Mouse (Mus musculus) CH12.LX (cell line): ENCODE measurements at regions not wholly inside any gene's neighbourhood (a gene's known extent, or its start where the extent isn't known, plus 50 kb on each side); places are given as distances from the start of the nearest gene placed in this dataset.

Experiments used
- DNase-seq: peaks from one replicate; pipeline ENCODE4 v3.0.0-alpha.2; 2013; ENCODE audit errors: extremely low read depth
- H3K27ac ChIP-seq: 2 replicates; pipeline ENCODE4 v1.5.1; 2012; ENCODE audit warnings: low read depth, mild to moderate bottlenecking, control low read depth, moderate library complexity; ENCODE audit not compliant: insufficient read depth
- H3K27me3 ChIP-seq: replicated peaks from 2 replicates; pipeline ENCODE3; 2012; ENCODE audit warnings: inconsistent platforms
- H3K36me3 ChIP-seq, 2 experiments: replicated peaks in 1 of 2; 2 replicates each; pipeline versions ENCODE3 to v1.6.1; 2012; ENCODE audit warnings: inconsistent platforms in 1 of 2, low read length in 1 of 2, mild to moderate bottlenecking in 1 of 2, mixed read lengths in 1 of 2, moderate library complexity in 1 of 2; ENCODE audit not compliant: control insufficient read depth in 1 of 2, insufficient read depth in 1 of 2
- H3K4me1 ChIP-seq, 2 experiments: 2 replicates each; pipeline ENCODE4 v1.6.1; 2012; ENCODE audit warnings: inconsistent platforms in 1 of 2, moderate library complexity in 1 of 2; ENCODE audit not compliant: insufficient read depth in 2 of 2, control insufficient read depth in 1 of 2
- H3K4me2 ChIP-seq: 2 replicates; pipeline ENCODE4 v1.6.1; 2012; ENCODE audit warnings: low read depth, mild to moderate bottlenecking, control low read depth; ENCODE audit not compliant: poor library complexity, insufficient read depth, severe bottlenecking
- H3K4me3 ChIP-seq, 3 experiments: fragments of 150-350 bp in 1 of 3; sonication (generic) in 1 of 3; replicated peaks in 1 of 3; 2 replicates each; pipeline versions ENCODE3 to v1.5.1; 2011 to 2012; ENCODE audit warnings: low read depth in 2 of 3, low read length in 2 of 3, mild to moderate bottlenecking in 2 of 3, moderate library complexity in 2 of 3, control low read depth in 1 of 3, improper control_type of control experiment in 1 of 3, inconsistent platforms in 1 of 3, mixed read lengths in 1 of 3; ENCODE audit not compliant: poor library complexity in 1 of 3
- H3K79me2 ChIP-seq: replicated peaks from 2 replicates; pipeline ENCODE4 v1.6.1; 2012; ENCODE audit warnings: mild to moderate bottlenecking, moderate library complexity; ENCODE audit not compliant: control insufficient read depth, poor library complexity, insufficient read depth, severe bottlenecking; ENCODE audit errors: extremely low read depth
- H3K9ac ChIP-seq: 2 replicates; pipeline ENCODE4 v1.6.1; 2012; ENCODE audit warnings: low read depth, mild to moderate bottlenecking, control low read depth, moderate library complexity; ENCODE audit not compliant: insufficient read depth
- H3K9me3 ChIP-seq: replicated peaks from 2 replicates; pipeline ENCODE3; 2012; ENCODE audit warnings: low read length, inconsistent platforms, mixed read lengths
- CHD1 ChIP-seq: IDR thresholded peaks from 2 replicates; pipeline ENCODE4 v1.6.1; 2012; ENCODE audit warnings: low read depth, low read length, improper control_type of control experiment, inconsistent platforms
- CTCF ChIP-seq, 2 experiments: IDR thresholded peaks in 1 of 2; conservative IDR thresholded peaks in 1 of 2; 2 replicates each; pipeline ENCODE4 v1.5.1; 2011 to 2012; ENCODE audit warnings: low read depth in 2 of 2, low read length in 2 of 2, improper control_type of control experiment in 1 of 2, inconsistent platforms in 1 of 2, mild to moderate bottlenecking in 1 of 2, moderate library complexity in 1 of 2
- ELF1 ChIP-seq: IDR thresholded peaks from 2 replicates; pipeline ENCODE4 v1.6.1; 2014; ENCODE audit warnings: low read depth, mild to moderate bottlenecking, inconsistent platforms, low read length, improper control_type of control experiment
- JUN ChIP-seq: IDR thresholded peaks from 2 replicates; pipeline ENCODE4 v1.6.1; 2011; ENCODE audit warnings: low read depth, mild to moderate bottlenecking, low read length, improper control_type of control experiment, moderate library complexity; ENCODE audit not compliant: insufficient read depth
- MAZ ChIP-seq: IDR thresholded peaks from 2 replicates; pipeline ENCODE4 v1.6.1; 2012; ENCODE audit warnings: low read depth, mild to moderate bottlenecking, inconsistent platforms, low read length, improper control_type of control experiment, moderate library complexity
- MYC ChIP-seq: IDR thresholded peaks from 2 replicates; pipeline ENCODE4 v1.6.1; 2011; ENCODE audit warnings: low read depth, mild to moderate bottlenecking, improper control_type of control experiment, low read length
- ZMIZ1 ChIP-seq: IDR thresholded peaks from 2 replicates; pipeline ENCODE4 v1.6.1; 2012; ENCODE audit warnings: low read depth, mild to moderate bottlenecking, inconsistent platforms, low read length, improper control_type of control experiment
- ZNF384 ChIP-seq: IDR thresholded peaks from 2 replicates; pipeline ENCODE4 v1.6.1; 2012; ENCODE audit warnings: low read depth, low read length, improper control_type of control experiment, inconsistent platforms
- dilution Hi-C: fragments of 300-500 bp; cut with MboI; formaldehyde crosslinking; loops from 2 replicates; pipeline ENCODE4 v1.14.3; 2020; ENCODE audit warnings: low sequenced_read_pairs; ENCODE audit not compliant: extremely low pct_unique_long_range_greater_than_20kb, extremely low pct_ligation_motif_present
- in situ Hi-C: fragments of 300-500 bp; cut with MboI; formaldehyde crosslinking; loops from 3 replicates; pipeline ENCODE4 v1.14.3; 2019; ENCODE audit warnings: low sequenced_read_pairs, low pct_ligation_motif_present, low pct_unique_long_range_greater_than_20kb, mixed read lengths

- dilution Hi-C loops, result no loop called here
- Histone ChIP-seq H3K9ac (no peak overlapping the region), H3K4me1 (peaks cover 14 to 76% of the 10 kb centered on the region in 2 experiments), H3K4me3 (no peak overlapping the region), H3K27me3 (no peaks in the 10 kb centered on the region), H3K27ac (no peak overlapping the region), H3K9me3 (peaks cover 3% of the 10 kb centered on the region), H3K36me3 (peaks cover 0 to 27% of the 10 kb centered on the region in 2 experiments), H3K4me2 (no peak overlapping the region), H3K79me2 (no peaks in the 10 kb centered on the region; the same call in 1 of the 2 replicates)
- in situ Hi-C loops, result loop anchor here (10.0 kb wide), 1 partner anchor 216 kb away; no protein-coding TSS in a partner anchor
- no peak for DNase-seq
- TF ChIP-seq CTCF (conservative IDR thresholded peaks at IDR 0.05 in 1 of 2, IDR thresholded peaks at IDR 0.05 in 1 of 2; ENCODE audit: low read depth in 2 of 2, low read length in 2 of 2), result no peak
- no peak for TF ChIP-seq MAZ
- no peak for TF ChIP-seq ELF1
These were observed 681.5 kb upstream of the Car8 start for GRCm38 (mm10) chr4:8920306-8920705.

GRCm38 (mm10) chr4:8919366-8919984, 680.6 kb upstream of the Car8 start:
- H3K27ac ChIP-seq, result no peak overlapping the region
- H3K79me2 ChIP-seq, result no peaks in the 10 kb centered on the region; the same call in 1 of the 2 replicates
- H3K4me3 ChIP-seq, result no peak overlapping the region
- no peak for DNase-seq
- no peaks in the 10 kb centered on the region for H3K27me3 ChIP-seq
- dilution Hi-C loops (no loop called here), in situ Hi-C loops (no loop called here)
- H3K4me1 ChIP-seq, result peaks cover 22 to 76% of the 10 kb centered on the region in 2 experiments
- H3K9ac ChIP-seq, result no peak overlapping the region
- TF ChIP-seq JUN (no peak), ZNF384 (no peak), MYC (no peak), ZMIZ1 (no peak), CHD1 (no peak)
- no peak overlapping the region for H3K4me2 ChIP-seq
- H3K9me3 ChIP-seq, result peaks cover 3% of the 10 kb centered on the region
- peaks cover 0 to 27% of the 10 kb centered on the region in 2 experiments for H3K36me3 ChIP-seq
